Mouse (Mus musculus) limb, embryonic 14.5 days (tissue): ENCODE measurements around the gene Ap4b1. TPM values are rescaled to one million over a fixed set of nuclear protein-coding genes. Genes with fewer than 3 reads are reported as not detected.

Source experiments
- ATAC-seq: fragments of 200-750 bp; cut with Nextera tagmentation; 2 replicates; pipeline ENCODE4 v1.8.0; 2017; ENCODE audit warnings: low read depth, moderate number of reproducible peaks, moderate TSS enrichment; ENCODE audit not compliant: low FRiP score
- DNase-seq: peaks from one replicate; pipeline ENCODE4 v3.0.0-alpha.2; 2015; ENCODE audit warnings: low spot score
- H3K27ac ChIP-seq: fragments of 300-500 bp; sonication (generic); replicated peaks from 2 replicates; pipeline ENCODE4 v1.5.1; 2014; ENCODE audit warnings: low read depth, mild to moderate bottlenecking, low read length, moderate library complexity, mixed read lengths
- H3K27me3 ChIP-seq: fragments of 300-500 bp; sonication (generic); 2 replicates; pipeline ENCODE4 v1.6.1; 2014; ENCODE audit warnings: low read length, mixed read lengths; ENCODE audit not compliant: control insufficient read depth, insufficient read depth
- H3K36me3 ChIP-seq: fragments of 300-500 bp; sonication (generic); 2 replicates; pipeline ENCODE4 v1.6.1; 2014; ENCODE audit warnings: mild to moderate bottlenecking, low read length, moderate library complexity, mixed read lengths; ENCODE audit not compliant: control insufficient read depth, insufficient read depth
- H3K4me1 ChIP-seq: fragments of 300-500 bp; sonication (generic); 2 replicates; pipeline ENCODE4 v1.6.1; 2014; ENCODE audit warnings: antibody characterized with exemption, low read length, mixed read lengths; ENCODE audit not compliant: control insufficient read depth, insufficient read depth
- H3K4me2 ChIP-seq: fragments of 300-500 bp; sonication (generic); replicated peaks from 2 replicates; pipeline ENCODE4 v1.6.1; 2014; ENCODE audit warnings: low read depth, mild to moderate bottlenecking, low read length, moderate library complexity; ENCODE audit not compliant: severe bottlenecking
- H3K4me3 ChIP-seq: fragments of 300-500 bp; sonication (generic); replicated peaks from 2 replicates; pipeline ENCODE4 v1.5.1; 2014; ENCODE audit warnings: low read length
- H3K9ac ChIP-seq: fragments of 300-500 bp; sonication (generic); 2 replicates; pipeline ENCODE4 v1.6.1; 2014; ENCODE audit warnings: mild to moderate bottlenecking, low read depth, low read length, moderate library complexity; ENCODE audit not compliant: severe bottlenecking
- H3K9me3 ChIP-seq: fragments of 300-500 bp; sonication (generic); 2 replicates; pipeline ENCODE4 v1.6.1; 2016; ENCODE audit warnings: low read length; ENCODE audit not compliant: control insufficient read depth
- POLR2A ChIP-seq: fragments of 200-500 bp; IDR thresholded peaks from 2 replicates; pipeline ENCODE4 v1.8.0; 2012; ENCODE audit warnings: inconsistent platforms, mild to moderate bottlenecking, moderate library complexity, borderline replicate concordance; ENCODE audit not compliant: insufficient read depth, insufficient read length; ENCODE audit errors: extremely low read depth
- WGBS: fragments of 180-500 bp; shearing (Covaris S2); extraction: QIAGEN DNeasy Blood & Tissue Kit; methylation state at CpG from one replicate; pipeline ENCODE4 v1.1.7; 2014; 5-methylcytosine and 5-hydroxymethylcytosine counted together
- polyA plus RNA-seq, 2 experiments: library from polyadenylated mRNA; depleted of rRNA in 1 of 2; stranded (reverse) in 1 of 2; unstranded in 1 of 2; fragments of >200 nt; fragmentation: Nextera tagmentation in 1 of 2; extraction: Ambion mirVana in 1 of 2; gene quantifications; 2 replicates each; pipeline versions ENCODE4 v1.2.1 to v1.2.3; 2012 to 2014

The Ap4b1 gene
- polyA plus RNA-seq, 2 experiments: 22.9 to 27.0 TPM

DNA sequence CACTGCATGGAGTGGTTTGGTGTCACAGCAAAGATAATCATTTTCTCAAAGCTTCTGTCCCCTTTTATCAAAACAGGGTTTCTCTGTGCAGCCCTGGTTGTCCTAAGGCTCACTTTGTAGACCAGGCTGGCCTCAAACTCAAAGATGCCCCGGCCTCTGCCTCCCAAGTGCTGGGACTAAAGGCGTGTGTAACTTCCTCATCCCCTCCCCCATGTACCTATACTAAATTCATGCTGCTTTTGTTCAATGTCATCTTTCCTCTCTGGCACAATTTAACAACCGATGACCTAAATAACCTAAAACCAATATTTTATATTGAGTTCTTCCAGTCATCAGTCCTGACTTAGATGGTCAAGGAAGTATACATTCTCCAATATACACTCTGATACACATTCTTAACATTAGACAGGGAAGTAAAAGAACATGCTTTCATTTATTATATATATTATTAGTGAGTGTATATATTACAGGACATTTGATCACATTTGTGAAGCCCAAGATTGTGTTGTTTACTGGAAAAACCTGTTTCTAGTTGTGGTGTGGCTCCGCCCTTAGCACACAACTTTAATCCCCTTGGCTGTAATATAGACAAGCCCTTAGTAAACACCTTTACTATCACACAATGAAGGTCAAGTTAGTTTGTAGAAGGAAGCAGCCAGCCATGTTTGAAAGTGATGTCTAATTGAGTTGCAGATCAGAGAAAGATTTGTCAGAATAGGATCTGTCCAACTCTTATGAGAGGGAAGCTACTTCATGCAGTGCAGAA lies 26.3 kb upstream of the Ap4b1 start:
- no peak overlapping the region for H3K4me2 ChIP-seq
- H3K27me3 ChIP-seq: no peaks in the 10 kb centered on the region
- WGBS: 86% methylated on average over 4 of the region's 4 CpGs
- no peaks in the 10 kb centered on the region for H3K9me3 ChIP-seq
- no peaks in the 10 kb centered on the region for H3K36me3 ChIP-seq
- H3K4me1 ChIP-seq: peaks cover 4% of the 10 kb centered on the region; the same call in 1 of the 2 replicates
- DNase-seq (no peak), ATAC-seq (no peak)
- H3K27ac ChIP-seq: no peak overlapping the region
- no peak for TF ChIP-seq POLR2A
- no peak overlapping the region for H3K4me3 ChIP-seq
- H3K9ac ChIP-seq: no peak overlapping the region

DNA sequence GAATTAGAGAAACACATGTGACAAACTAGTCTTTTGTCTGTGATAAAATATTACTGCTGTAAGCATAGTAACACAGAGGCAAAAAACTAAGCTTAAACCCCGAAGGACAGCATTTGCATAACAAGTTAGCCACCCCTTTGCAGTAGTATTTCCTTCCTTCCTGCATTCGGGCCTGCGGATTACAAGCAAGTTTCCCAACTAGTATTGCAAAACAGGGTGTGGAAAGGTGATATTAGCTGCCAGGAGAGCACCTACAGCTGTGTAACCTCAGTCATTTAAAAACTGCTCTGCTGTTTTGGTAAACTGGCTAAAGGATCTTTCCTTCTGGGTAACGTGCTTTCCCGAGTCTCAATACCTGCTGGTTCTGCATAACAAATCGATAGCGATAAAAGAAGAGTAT lies 22.1 kb upstream of the Ap4b1 start:
- no peak for ATAC-seq
- Histone ChIP-seq H3K9ac (no peak overlapping the region), H3K4me3 (no peak overlapping the region), H3K27me3 (no peaks in the 10 kb centered on the region), H3K9me3 (no peaks in the 10 kb centered on the region), H3K27ac (no peak overlapping the region), H3K4me1 (peaks cover 15% of the 10 kb centered on the region), H3K36me3 (no peaks in the 10 kb centered on the region), H3K4me2 (no peak overlapping the region)
- WGBS: 70% methylated on average over 7 of the region's 7 CpGs
- no peak for TF ChIP-seq POLR2A
- no peak for DNase-seq

DNA sequence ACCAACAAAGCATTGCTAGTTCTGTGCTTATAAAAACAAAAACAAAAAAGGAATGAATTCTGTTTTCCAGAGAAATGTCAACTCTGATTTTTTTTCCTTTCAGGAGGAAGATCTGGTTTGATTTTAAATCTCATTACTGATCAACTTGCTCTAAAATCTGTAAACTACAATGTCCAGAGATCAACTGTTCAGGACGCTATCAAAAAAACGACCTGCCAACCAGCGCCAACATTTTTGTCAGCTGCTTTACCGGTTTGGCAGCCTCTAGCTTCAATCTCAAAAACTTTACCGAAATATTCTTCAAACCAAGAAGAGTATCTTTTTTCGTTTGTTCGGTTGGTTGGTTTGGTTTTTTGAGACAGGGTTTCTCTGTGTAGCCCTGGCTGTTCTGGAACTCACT lies 20.2 kb upstream of the Ap4b1 start:
- H3K4me3 ChIP-seq: no peak overlapping the region
- 75% methylated on average over 7 of the region's 7 CpGs for WGBS
- TF ChIP-seq POLR2A: no peak
- DNase-seq: no peak
- no peak for ATAC-seq
- H3K4me1 ChIP-seq: peaks cover 15% of the 10 kb centered on the region
- H3K27ac ChIP-seq: no peak overlapping the region
- no peaks in the 10 kb centered on the region for H3K27me3 ChIP-seq
- no peaks in the 10 kb centered on the region for H3K36me3 ChIP-seq
- H3K4me2 ChIP-seq: 0 out of 2 replicates have a peak overlapping the region, but pooled peaks have one; percentile 58
- H3K9me3 ChIP-seq: no peaks in the 10 kb centered on the region
- H3K9ac ChIP-seq: no peak overlapping the region

DNA sequence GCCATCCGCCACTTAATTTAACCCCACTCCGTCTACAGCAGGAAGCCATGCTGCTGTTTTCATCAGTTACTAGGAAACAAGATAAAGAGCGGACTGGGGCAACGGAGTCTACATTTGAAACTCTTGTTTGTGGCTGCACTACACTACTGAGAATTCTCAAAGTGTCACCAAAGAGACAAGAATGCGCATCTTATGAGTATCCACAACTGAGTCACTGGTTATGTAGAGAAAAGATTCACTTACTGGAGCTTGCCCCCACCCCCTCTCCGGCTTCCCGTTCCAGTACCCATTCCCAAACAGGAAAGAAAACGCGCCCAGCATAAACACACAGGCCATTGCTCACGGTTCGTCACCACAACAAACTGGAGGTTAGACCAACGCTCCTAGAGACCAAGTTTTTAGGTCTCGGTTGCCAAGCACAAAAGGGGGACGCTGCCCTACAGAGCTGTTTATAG lies 19.4 kb upstream of the Ap4b1 start:
- H3K9ac ChIP-seq: peak overlapping the region; percentile 93
- no peaks in the 10 kb centered on the region for H3K9me3 ChIP-seq
- H3K4me2 ChIP-seq: peak overlapping the region; percentile 58
- H3K27ac ChIP-seq: peak overlapping the region; percentile 76; the same call in 1 of the 2 replicates
- WGBS: 3% methylated on average over 14 of the region's 14 CpGs
- peaks cover 13% of the 10 kb centered on the region for H3K4me1 ChIP-seq
- DNase-seq (no peak), ATAC-seq (no peak)
- TF ChIP-seq POLR2A: no peak
- H3K27me3 ChIP-seq: no peaks in the 10 kb centered on the region
- H3K4me3 ChIP-seq: peak overlapping the region; percentile 88
- H3K36me3 ChIP-seq: no peaks in the 10 kb centered on the region

DNA sequence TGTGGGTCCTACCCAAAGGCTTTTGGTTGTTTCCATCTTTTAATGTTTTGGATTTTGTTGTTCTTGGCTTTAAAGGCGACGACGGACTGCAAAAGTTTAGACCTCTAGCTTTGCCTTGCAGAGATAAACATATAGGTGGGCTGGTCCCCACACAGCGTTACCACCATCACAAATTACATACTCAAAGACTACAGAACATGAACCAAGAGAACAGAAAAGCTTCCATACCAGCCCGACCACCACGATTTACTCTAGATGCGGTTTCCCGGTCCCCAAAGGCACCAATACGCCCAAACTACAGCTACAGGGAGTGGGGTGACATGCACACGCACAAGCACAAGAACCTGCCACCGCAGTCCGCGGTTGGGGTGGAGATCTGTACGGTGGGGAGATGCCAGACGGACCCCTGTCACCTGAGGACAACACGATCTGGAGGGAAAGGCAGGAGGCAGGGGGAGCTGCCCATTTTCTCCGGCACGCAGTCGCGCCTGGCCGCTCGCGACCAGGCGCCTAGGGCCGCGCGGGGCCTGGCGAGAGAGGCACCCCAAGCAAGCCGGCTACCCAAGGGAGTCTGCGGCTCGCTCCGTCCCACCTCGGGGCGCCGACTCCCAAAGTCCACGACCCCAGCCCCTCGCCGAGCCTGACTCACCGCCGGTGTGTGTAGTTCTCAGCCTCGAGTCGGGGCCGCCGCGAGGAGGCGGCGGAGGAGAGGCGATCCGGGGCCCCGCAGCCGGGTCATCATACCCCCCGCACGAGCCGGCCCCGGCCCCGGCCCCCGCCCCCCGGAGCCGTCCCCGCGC lies 18.8 kb upstream of the Ap4b1 start:
- peak overlapping the region; percentile 76 for H3K27ac ChIP-seq
- no peak for TF ChIP-seq POLR2A
- no peaks in the 10 kb centered on the region for H3K36me3 ChIP-seq
- no peak for DNase-seq
- peaks cover 11% of the 10 kb centered on the region for H3K4me1 ChIP-seq
- H3K9me3 ChIP-seq: no peaks in the 10 kb centered on the region
- 0% methylated on average over 36 of the region's 61 CpGs for WGBS
- H3K27me3 ChIP-seq: no peaks in the 10 kb centered on the region
- H3K9ac ChIP-seq: peak overlapping the region; percentile 93
- H3K4me2 ChIP-seq: peak overlapping the region; percentile 58
- ATAC-seq: peak; percentile 82
- H3K4me3 ChIP-seq: peak overlapping the region; percentile 88
